Mouse (Mus musculus): Measurements from ENCODE around the gene Prkag2. TPM values are rescaled to one million over a fixed set of nuclear protein-coding genes. Genes with fewer than 3 reads are reported as not detected.

Prkag2 gene
- polyA plus RNA-seq, 1 experiment from 2014 or later, result 125 TPM

- Histone ChIP-seq H3K4me1 (ENCODE audit: control insufficient read depth, insufficient read depth, low read length) (peaks cover 85% of the 10 kb centered on the region), H3K9ac (ENCODE audit: low read length) (peak overlapping the region; percentile 30)
Observed at GRCm38 (mm10) chr5:24979312-24979967, 121.0 kb downstream of the Prkag2 start.

GRCm38 (mm10) chr5:24976907-24977306, 123.5 kb downstream of the Prkag2 start:
- no peaks in the 10 kb centered on the region for H3K36me3 ChIP-seq (ENCODE audit: control insufficient read depth, insufficient read depth)
- H3K4me3 ChIP-seq (ENCODE audit: low read length), result no peak overlapping the region
- ATAC-seq (replicated peaks; ENCODE audit: extremely low read depth, insufficient read depth, low FRiP score), result no peak
- 55% methylated on average over 3 of the region's 3 CpGs for WGBS
- H3K9ac ChIP-seq (ENCODE audit: low read length), result no peak overlapping the region
- peaks cover 76% of the 10 kb centered on the region for H3K4me1 ChIP-seq (ENCODE audit: control insufficient read depth, insufficient read depth, low read length)
- peak overlapping the region; percentile 74 for H3K27ac ChIP-seq (ENCODE audit: low read length)
- H3K9me3 ChIP-seq (replicated peaks; ENCODE audit: control insufficient read depth, low read length), result no peaks in the 10 kb centered on the region
- no peaks in the 10 kb centered on the region for H3K27me3 ChIP-seq (ENCODE audit: control insufficient read depth, insufficient read depth, low read length)
- H3K4me2 ChIP-seq (ENCODE audit: low read depth, low read length), result no peak overlapping the region

More at GRCm38 (mm10) chr5:24979312-24979967, 121.0 kb downstream of the Prkag2 start:
- H3K9me3 ChIP-seq (replicated peaks; ENCODE audit: control insufficient read depth, low read length), result no peaks in the 10 kb centered on the region
- H3K27me3 ChIP-seq (ENCODE audit: control insufficient read depth, insufficient read depth, low read length), result no peaks in the 10 kb centered on the region
- no peak overlapping the region for H3K4me2 ChIP-seq (ENCODE audit: low read depth, low read length)
- H3K4me3 ChIP-seq (ENCODE audit: low read length), result no peak overlapping the region
- peak overlapping the region; percentile 98 for H3K27ac ChIP-seq (ENCODE audit: low read length)
- 22% methylated on average over 4 of the region's 4 CpGs for WGBS
- H3K36me3 ChIP-seq (ENCODE audit: control insufficient read depth, insufficient read depth), result no peaks in the 10 kb centered on the region
- ATAC-seq (replicated peaks; ENCODE audit: extremely low read depth, insufficient read depth, low FRiP score), result no peak

DNA sequence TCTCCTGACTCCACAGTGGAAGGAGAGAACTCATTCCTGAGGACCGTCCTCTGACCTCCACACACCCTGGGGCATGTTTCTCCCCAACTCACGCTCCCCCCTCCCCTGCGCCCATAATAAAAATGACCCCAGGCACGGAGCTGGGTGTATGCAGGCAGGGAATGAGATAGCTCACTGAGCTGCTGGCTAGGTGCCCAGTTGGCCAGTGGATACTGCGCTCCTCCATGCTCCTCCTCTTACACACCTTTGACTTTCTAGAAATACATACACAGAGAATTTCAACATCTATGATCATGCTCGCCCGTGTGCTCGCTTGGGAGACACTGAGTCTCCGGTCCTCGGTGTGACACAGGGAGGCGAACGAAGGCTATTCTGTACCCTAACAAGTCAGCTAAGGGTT, 124.2 kb downstream of the Prkag2 start:
- H3K4me3 ChIP-seq (ENCODE audit: low read length), result no peak overlapping the region
- no peaks in the 10 kb centered on the region for H3K9me3 ChIP-seq (replicated peaks; ENCODE audit: control insufficient read depth, low read length)
- peaks cover 71% of the 10 kb centered on the region for H3K4me1 ChIP-seq (ENCODE audit: control insufficient read depth, insufficient read depth, low read length)
- H3K4me2 ChIP-seq (ENCODE audit: low read depth, low read length), result no peak overlapping the region
- no peaks in the 10 kb centered on the region for H3K27me3 ChIP-seq (ENCODE audit: control insufficient read depth, insufficient read depth, low read length)
- H3K27ac ChIP-seq (ENCODE audit: low read length), result peak overlapping the region; percentile 74
- 56% methylated on average over 12 of the region's 12 CpGs for WGBS
- no peaks in the 10 kb centered on the region for H3K36me3 ChIP-seq (ENCODE audit: control insufficient read depth, insufficient read depth)
- H3K9ac ChIP-seq (ENCODE audit: low read length), result 0 out of 2 replicates have a peak overlapping the region, but pooled peaks have one; percentile 14
- no peak; the same call in 1 of the 2 replicates for ATAC-seq (replicated peaks; ENCODE audit: extremely low read depth, insufficient read depth, low FRiP score)

DNA sequence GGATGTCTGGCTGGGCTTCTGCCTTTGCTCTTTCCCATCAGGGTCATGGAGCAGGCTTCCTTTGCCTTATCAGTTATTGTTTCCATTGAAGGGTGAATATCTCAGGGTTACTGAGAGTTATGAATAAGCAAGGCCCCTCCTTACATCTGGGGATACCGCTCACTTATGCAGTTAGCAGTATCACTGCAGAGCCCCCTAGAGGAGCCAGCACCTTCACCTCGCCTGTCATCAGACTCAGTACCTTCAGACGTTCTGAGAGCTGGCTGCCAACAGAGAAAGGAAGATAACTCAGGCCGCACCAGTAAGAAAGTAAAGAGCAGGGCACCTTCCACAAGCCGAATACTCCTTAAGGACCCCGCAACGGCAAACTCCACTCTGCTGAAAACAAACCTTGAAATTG, 125.3 kb downstream of the Prkag2 start:
- Histone ChIP-seq H3K4me3 (ENCODE audit: low read length) (no peak overlapping the region), H3K9me3 (replicated peaks; ENCODE audit: control insufficient read depth, low read length) (no peaks in the 10 kb centered on the region), H3K9ac (ENCODE audit: low read length) (no peak overlapping the region), H3K27me3 (ENCODE audit: control insufficient read depth, insufficient read depth, low read length) (no peaks in the 10 kb centered on the region), H3K4me1 (ENCODE audit: control insufficient read depth, insufficient read depth, low read length) (peaks cover 60% of the 10 kb centered on the region), H3K36me3 (ENCODE audit: control insufficient read depth, insufficient read depth) (no peaks in the 10 kb centered on the region), H3K4me2 (ENCODE audit: low read depth, low read length) (no peak overlapping the region), H3K27ac (ENCODE audit: low read length) (peak overlapping the region; percentile 41; the same call in 1 of the 2 replicates)
- no peak; the same call in 1 of the 2 replicates for ATAC-seq (replicated peaks; ENCODE audit: extremely low read depth, insufficient read depth, low FRiP score)
- WGBS, result 50% methylated on average over 7 of the region's 7 CpGs

GRCm38 (mm10) chr5:24973672-24974225, 126.7 kb downstream of the Prkag2 start:
- Histone ChIP-seq H3K9me3 (replicated peaks; ENCODE audit: control insufficient read depth, low read length) (no peaks in the 10 kb centered on the region), H3K36me3 (ENCODE audit: control insufficient read depth, insufficient read depth) (no peaks in the 10 kb centered on the region), H3K27me3 (ENCODE audit: control insufficient read depth, insufficient read depth, low read length) (no peaks in the 10 kb centered on the region), H3K4me1 (ENCODE audit: control insufficient read depth, insufficient read depth, low read length) (peaks cover 54% of the 10 kb centered on the region), H3K27ac (ENCODE audit: low read length) (peak overlapping the region; percentile 33), H3K4me3 (ENCODE audit: low read length) (no peak overlapping the region), H3K4me2 (ENCODE audit: low read depth, low read length) (no peak overlapping the region), H3K9ac (ENCODE audit: low read length) (no peak overlapping the region)
- no peak for ATAC-seq (replicated peaks; ENCODE audit: extremely low read depth, insufficient read depth, low FRiP score)
- 87% methylated on average over 9 of the region's 9 CpGs for WGBS

DNA sequence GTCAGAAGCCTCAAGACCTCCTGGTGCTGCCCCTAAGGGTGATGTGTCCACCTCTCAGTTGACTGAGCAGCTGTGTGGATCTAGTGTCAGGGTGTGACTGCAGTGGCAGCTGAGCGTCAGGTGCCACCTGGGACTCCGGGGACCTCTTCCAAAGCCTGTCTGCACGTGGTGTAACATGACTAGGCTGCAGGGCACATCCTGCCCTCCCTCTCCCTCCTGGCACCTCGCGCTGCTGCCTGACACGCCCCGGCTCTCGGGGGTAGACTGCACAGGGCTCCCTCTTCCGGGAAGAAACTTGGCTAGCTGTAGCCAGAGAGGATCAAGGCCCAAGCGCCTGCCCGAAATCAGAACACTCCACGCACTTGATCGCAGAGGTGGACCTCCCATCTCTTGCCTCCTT, 127.2 kb downstream of the Prkag2 start:
- WGBS, result 36% methylated on average over 13 of the region's 13 CpGs
- Histone ChIP-seq H3K27me3 (ENCODE audit: control insufficient read depth, insufficient read depth, low read length) (no peaks in the 10 kb centered on the region), H3K4me2 (ENCODE audit: low read depth, low read length) (no peak overlapping the region), H3K4me3 (ENCODE audit: low read length) (no peak overlapping the region), H3K27ac (ENCODE audit: low read length) (peak overlapping the region; percentile 46), H3K9me3 (replicated peaks; ENCODE audit: control insufficient read depth, low read length) (no peaks in the 10 kb centered on the region), H3K4me1 (ENCODE audit: control insufficient read depth, insufficient read depth, low read length) (peaks cover 54% of the 10 kb centered on the region), H3K36me3 (ENCODE audit: control insufficient read depth, insufficient read depth) (no peaks in the 10 kb centered on the region), H3K9ac (ENCODE audit: low read length) (no peak overlapping the region)
- ATAC-seq (replicated peaks; ENCODE audit: extremely low read depth, insufficient read depth, low FRiP score), result peak; percentile 65

- peaks cover 43% of the 10 kb centered on the region for H3K4me1 ChIP-seq (ENCODE audit: control insufficient read depth, insufficient read depth, low read length)
- no peak for ATAC-seq (replicated peaks; ENCODE audit: extremely low read depth, insufficient read depth, low FRiP score)
- no peaks in the 10 kb centered on the region for H3K27me3 ChIP-seq (ENCODE audit: control insufficient read depth, insufficient read depth, low read length)
- no peak overlapping the region for H3K4me2 ChIP-seq (ENCODE audit: low read depth, low read length)
- no peak overlapping the region for H3K27ac ChIP-seq (ENCODE audit: low read length)
- no peak overlapping the region for H3K4me3 ChIP-seq (ENCODE audit: low read length)
- no peaks in the 10 kb centered on the region for H3K36me3 ChIP-seq (ENCODE audit: control insufficient read depth, insufficient read depth)
- no peak overlapping the region for H3K9ac ChIP-seq (ENCODE audit: low read length)
- no peaks in the 10 kb centered on the region; the same call in 1 of the 2 replicates for H3K9me3 ChIP-seq (replicated peaks; ENCODE audit: control insufficient read depth, low read length)
- WGBS, result 86% methylated on average over 8 of the region's 8 CpGs
Observed at GRCm38 (mm10) chr5:24970552-24971275, 129.7 kb downstream of the Prkag2 start.

GRCm38 (mm10) chr5:24969241-24969880, 131.1 kb downstream of the Prkag2 start:
- Histone ChIP-seq H3K36me3 (ENCODE audit: control insufficient read depth, insufficient read depth) (no peaks in the 10 kb centered on the region), H3K27ac (ENCODE audit: low read length) (peak overlapping the region; percentile 17; the same call in 1 of the 2 replicates), H3K4me1 (ENCODE audit: control insufficient read depth, insufficient read depth, low read length) (peaks cover 35% of the 10 kb centered on the region), H3K9me3 (replicated peaks; ENCODE audit: control insufficient read depth, low read length) (no peaks in the 10 kb centered on the region; the same call in 1 of the 2 replicates), H3K4me2 (ENCODE audit: low read depth, low read length) (no peak overlapping the region), H3K27me3 (ENCODE audit: control insufficient read depth, insufficient read depth, low read length) (no peaks in the 10 kb centered on the region), H3K4me3 (ENCODE audit: low read length) (no peak overlapping the region), H3K9ac (ENCODE audit: low read length) (no peak overlapping the region)
- ATAC-seq (replicated peaks; ENCODE audit: extremely low read depth, insufficient read depth, low FRiP score), result no peak
- 51% methylated on average over 11 of the region's 11 CpGs for WGBS
